Mouse (Mus musculus): ENCODE measurements around the gene Polr1a.

The Polr1a gene

DNA sequence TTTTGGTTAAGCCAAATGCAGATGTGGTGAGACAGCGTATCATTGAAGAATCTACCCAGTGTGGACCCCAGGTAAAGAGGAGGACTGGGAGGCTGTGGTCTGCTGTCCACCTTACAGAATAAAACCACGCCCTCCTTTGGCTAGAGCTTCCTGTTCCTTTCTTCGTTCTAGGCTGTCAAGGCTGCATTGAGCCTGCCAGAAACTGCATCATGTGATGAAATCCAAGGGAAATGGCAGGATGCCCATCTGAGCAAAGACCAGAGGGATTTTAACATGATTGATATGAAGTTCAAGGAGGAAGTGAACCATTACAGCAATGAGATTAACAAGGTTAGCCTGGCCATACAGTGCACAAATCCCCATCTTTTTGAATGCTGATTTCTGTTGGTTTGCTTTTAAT lies 41.7 kb downstream of the Polr1a start:
- peak; percentile 80 to 85 for DNase-seq

- no peak for DNase-seq
Observed at GRCm38 (mm10) chr6:71951192-71951591, 42.3 kb downstream of the Polr1a start.

GRCm38 (mm10) chr6:71962119-71962518 lies 53.3 kb downstream of the Polr1a start:
- no peak for DNase-seq

DNA sequence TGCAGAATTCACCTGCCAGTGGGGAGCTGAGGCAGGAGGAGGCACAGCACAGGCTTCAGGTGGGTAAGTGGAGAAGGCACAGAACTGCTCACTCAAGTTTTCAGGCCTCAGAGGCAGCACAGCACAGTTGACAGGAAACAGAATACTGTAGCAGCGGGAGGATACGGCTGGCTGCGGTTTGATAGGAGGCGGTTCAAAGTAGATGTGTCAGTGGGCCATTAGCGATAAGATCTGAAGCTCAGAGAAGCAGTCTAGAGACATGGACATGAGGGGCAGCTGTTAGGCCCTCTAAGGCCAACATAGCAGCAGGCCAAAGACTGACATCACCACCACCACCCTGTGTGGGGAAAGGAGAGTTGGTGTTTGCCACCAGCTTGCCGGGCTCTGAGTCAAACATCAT lies 53.9 kb downstream of the Polr1a start:
- no peak for DNase-seq

DNA sequence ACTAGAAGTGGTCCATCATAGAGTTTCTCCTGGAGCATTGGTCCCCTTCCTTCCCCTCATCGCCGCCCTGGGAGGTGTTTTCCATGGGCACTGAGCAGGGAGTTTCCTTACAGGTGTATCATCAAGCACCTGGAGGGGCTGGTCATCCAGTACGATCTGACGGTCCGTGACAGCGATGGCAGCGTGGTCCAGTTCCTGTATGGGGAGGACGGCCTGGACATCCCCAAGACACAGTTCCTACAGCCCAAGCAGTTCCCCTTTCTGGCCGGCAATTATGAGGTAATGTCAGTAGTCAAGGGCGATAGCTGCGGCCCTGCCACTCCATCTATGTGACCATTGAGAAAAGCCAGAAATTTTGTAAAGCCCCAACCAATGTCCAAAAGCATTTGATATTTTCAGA lies 54.7 kb downstream of the Polr1a start:
- no peak for DNase-seq

GRCm38 (mm10) chr6:71966683-71967303 lies 57.9 kb downstream of the Polr1a start:
- DNase-seq = no peak

- DNase-seq = no peak
Observed at GRCm38 (mm10) chr6:71967847-71968246, 59.0 kb downstream of the Polr1a start.

GRCm38 (mm10) chr6:71969459-71969858 lies 60.6 kb downstream of the Polr1a start:
- DNase-seq = no peak

DNA sequence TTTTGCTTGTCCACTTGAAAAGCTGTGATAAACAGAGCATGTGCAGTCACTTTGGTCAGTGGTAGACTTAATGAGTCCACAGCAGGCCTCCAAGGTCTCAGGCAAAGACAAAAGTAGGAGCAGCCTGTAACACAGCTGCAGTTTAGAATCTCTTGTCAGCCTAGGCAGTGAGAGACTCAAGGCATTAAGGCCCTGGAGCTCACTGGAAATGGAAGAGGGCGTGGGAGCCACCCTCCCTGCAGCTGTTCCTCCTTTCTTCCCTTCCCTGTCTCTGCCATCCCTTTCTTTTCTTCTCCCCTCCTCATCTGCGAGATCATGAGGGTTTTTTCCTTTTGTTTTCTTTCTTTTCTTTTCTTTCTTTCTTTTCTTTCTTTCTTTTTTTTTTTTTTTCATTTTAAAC lies 61.3 kb downstream of the Polr1a start:
- no peak for DNase-seq

DNA sequence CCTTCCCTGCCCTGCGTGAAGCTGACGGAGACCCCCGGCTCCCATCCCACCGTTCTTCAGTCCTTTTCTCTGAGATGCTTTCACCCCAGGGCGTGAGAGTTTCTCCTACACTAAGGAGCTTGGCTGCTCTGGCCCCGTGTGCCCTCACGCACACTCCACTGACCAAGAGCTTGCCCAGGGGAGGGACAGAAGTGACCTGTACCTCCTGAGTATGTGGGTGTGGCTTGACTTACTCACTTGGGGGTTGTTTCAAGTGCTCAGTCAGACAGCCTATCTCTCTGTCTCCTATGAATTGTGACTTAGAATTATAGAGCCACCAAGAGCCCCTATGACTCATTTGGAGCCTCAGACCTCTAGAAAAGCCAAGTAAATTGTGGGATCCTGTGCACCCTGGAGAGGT lies 67.7 kb downstream of the Polr1a start:
- DNase-seq = no peak

GRCm38 (mm10) chr6:71980165-71980564 lies 71.3 kb downstream of the Polr1a start:
- no peak for DNase-seq

DNA sequence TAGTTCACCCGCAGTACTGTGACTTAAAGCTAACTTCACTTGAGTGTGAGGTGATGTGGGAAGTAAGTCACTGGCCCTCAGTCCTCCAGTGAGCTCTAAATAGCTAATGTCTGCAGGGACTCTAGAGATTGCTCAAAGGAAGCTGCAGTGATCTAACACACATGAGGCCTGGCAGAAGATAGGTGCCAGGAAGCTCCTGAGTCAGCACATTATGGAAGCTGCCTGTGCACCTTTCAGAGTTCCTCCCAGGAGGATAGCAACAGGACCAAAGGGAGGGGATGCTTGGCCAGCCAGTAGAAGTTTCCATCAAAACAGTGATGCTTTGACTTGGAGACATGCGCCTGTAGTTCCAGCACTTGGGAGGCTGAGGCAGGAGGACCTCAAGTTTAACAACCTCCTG lies 71.7 kb downstream of the Polr1a start:
- DNase-seq = no peak

DNA sequence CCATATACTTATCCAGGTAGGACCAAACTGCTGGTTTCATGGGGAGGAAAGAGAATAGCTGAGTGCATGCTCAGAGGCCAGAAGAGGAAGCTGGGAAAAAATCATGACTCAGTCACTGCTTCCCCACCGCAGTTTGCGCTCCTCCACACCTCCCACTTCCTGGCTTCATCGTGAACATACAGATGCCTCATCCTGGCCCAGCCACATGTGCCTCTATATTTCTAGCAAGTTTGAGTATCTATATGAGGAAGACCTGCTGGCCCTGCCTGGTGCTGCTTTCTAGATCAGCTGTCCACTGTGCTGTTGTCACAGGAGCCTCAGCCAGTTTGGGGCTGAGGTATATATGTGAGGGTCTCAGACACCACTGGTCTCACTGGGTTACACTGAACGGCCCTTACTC lies 72.6 kb downstream of the Polr1a start:
- DNase-seq = no peak

DNA sequence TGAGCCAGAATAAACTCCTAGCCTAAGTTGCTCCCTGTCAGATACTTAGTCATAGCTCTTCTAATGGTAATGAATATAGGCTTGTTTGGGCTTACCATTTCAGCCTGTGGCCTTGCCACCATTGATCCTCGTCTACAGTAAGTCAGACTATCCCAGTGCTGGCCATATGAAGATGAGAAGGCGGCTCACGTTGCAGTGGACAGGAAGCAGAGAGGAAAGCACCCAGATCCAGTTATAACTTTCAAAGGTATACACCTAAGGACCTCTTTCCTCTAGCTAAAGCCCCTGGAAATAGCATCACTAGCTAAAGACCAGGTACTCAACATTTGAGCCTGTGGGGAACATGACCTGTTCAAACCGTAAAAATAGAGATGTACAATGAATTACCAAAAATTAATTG lies 77.1 kb downstream of the Polr1a start:
- no peak for DNase-seq

GRCm38 (mm10) chr6:71987546-71988248 lies 78.8 kb downstream of the Polr1a start:
- no peak for DNase-seq

GRCm38 (mm10) chr6:71989647-71990351 lies 80.9 kb downstream of the Polr1a start:
- DNase-seq = no peak

GRCm38 (mm10) chr6:71990371-71990837 lies 81.6 kb downstream of the Polr1a start:
- no peak for DNase-seq

DNA sequence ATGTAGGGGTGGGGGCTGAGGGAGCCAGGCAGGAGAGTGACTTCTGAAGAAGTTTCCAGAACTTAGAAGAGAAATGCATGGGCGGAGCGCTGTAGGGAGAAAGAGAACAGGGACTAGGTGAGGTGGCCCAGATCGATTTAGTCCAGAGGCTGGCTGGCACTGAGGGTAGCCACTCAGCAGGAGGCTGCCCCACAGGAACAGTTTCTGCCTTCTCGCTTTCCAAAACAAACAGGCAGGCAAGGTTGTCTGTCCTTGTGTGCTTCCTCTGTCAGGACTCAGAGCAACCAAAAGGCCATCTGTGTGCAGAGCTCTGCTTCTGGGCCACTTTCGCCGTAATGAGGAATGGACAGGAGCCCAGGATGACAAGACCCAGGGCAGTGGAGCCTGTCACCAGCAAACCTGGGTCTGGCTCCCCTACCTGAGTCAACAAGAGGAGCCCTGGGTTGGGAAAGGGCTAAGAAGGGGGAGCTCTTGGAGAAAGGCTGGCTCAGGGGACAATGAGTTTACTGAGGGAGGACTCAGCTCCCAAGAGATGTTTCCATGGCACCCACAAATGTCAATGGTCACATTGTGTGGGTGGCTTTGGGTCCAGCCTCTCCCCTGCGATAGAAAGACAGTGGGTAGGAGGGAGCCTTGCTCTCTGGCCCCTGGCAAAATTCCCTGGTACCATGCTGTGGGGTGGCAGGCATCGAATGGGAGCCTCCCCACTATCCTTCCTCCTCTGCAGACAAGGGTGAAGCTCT lies 82.5 kb downstream of the Polr1a start:
- no peak for DNase-seq

DNA sequence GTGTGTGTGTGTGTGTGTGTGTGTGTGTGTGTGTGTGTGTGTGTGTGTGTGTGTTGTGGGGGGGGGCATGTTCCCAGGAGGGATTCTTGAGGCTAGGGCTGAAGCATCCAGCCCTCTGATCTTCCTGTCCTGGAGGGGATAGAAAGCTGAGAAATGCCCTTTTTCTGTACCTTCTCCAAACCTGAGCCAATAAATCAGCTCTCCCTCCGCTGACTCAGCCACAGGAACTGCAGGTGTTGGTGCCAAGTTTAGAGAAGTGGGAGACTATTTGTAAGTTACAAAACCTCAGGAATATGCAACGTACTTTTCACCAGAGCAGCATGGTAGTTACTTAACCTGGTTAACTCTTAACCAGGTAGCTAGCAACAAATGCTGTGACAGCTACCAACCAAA lies 83.1 kb downstream of the Polr1a start:
- no peak for DNase-seq

DNA sequence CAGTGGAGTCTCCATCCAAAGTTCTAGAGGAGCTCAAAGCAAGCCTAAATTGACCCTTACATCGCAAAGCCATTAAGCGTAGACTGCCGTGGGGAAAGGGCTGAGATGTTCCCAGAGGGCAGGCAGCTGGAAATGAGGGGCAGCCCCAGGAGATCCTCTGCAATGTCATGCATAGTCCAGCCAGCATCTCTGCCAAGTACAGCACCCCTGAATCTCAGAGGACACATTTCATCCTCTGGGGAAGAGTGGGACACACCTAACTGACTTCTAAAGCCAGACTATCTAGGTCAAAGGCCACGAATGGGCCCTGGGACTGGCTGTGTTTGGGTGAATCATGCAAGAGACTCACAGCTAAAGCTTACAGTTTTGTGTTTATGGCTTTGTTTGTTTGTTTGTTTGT lies 85.2 kb downstream of the Polr1a start:
- DNase-seq = no peak

GRCm38 (mm10) chr6:71995081-71995480 lies 86.2 kb downstream of the Polr1a start:
- DNase-seq = no peak

- DNase-seq = no peak
Observed at GRCm38 (mm10) chr6:71997215-71997614, 88.4 kb downstream of the Polr1a start.

GRCm38 (mm10) chr6:71999917-72000512 lies 91.2 kb downstream of the Polr1a start:
- peak in 1 of 2 experiments; percentile 36 for DNase-seq
